Mouse (Mus musculus): Measurements from ENCODE around the gene Gps1.

DNA sequence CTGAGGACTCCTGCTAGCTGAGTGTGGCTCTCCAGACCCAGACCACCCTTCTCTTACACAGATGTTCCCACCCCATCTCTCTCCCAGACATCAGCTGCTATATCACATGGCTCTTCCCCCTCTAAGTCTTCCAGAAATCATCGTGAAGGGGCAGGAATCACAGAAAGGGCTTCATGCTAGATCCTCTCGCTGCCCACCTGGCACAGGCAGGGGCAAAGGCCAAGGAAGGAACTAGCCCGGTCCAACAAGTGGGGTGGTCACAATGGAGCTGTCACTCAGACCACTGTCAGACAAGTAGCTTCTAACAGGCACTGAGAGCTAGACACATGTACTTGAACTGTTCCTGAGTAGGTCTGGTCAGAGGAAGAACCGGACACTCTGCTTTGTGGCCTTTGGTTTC lies 44.3 kb downstream of the Gps1 start:
- TF ChIP-seq MAX (IDR thresholded peaks at IDR 0.05; ENCODE audit: low read depth) = no peak
- no peak for TF ChIP-seq CEBPB (IDR thresholded peaks at IDR 0.05; ENCODE audit: insufficient read depth, poor library complexity, severe bottlenecking)
- TF ChIP-seq POLR2A (IDR thresholded peaks at IDR 0.05; ENCODE audit: insufficient read length, low read depth) = no peak
- no peak for TF ChIP-seq TCF3 (IDR thresholded peaks at IDR 0.05; ENCODE audit: insufficient read length, low read depth)
- TF ChIP-seq MYOG (IDR thresholded peaks at IDR 0.05; ENCODE audit: control insufficient read depth in 1 of 3, insufficient read depth in 1 of 3, insufficient read length in 2 of 3, low read depth in 2 of 3) = no peak
- no peak for TF ChIP-seq POLR2AphosphoS2 (IDR thresholded peaks at IDR 0.05; ENCODE audit: insufficient read length, low read depth)
- TF ChIP-seq E2F4 (IDR thresholded peaks at IDR 0.05; ENCODE audit: insufficient read depth) = no peak
- no peak for TF ChIP-seq TCF12 (IDR thresholded peaks at IDR 0.05; ENCODE audit: insufficient read depth, poor library complexity, severe bottlenecking)
- TF ChIP-seq USF1 (IDR thresholded peaks at IDR 0.05; ENCODE audit: low read depth) = no peak
- TF ChIP-seq REST (IDR thresholded peaks at IDR 0.05; ENCODE audit: insufficient read depth, insufficient read length) = no peak
- TF ChIP-seq SRF (IDR thresholded peaks at IDR 0.05; ENCODE audit: control insufficient read depth, insufficient read length, low read depth) = no peak
- no peak for TF ChIP-seq MYOD1 (IDR thresholded peaks at IDR 0.05; ENCODE audit: control insufficient read depth in 1 of 3, insufficient read length in 2 of 3, low read depth in 2 of 3)

Data from myocyte (in vitro differentiated cells).